Mouse (Mus musculus) lung, adult 2 months (tissue): Measurements from ENCODE around the gene Tpgs1.

Experiments used
- CTCF ChIP-seq: fragments of 200-500 bp; IDR thresholded peaks from 2 replicates; pipeline ENCODE4 v1.5.1; 2011; ENCODE audit warnings: mild to moderate bottlenecking, low read length, control low read depth; ENCODE audit not compliant: insufficient read depth
- POLR2A ChIP-seq: fragments of 200-500 bp; IDR thresholded peaks from 2 replicates; pipeline ENCODE4 v1.6.1; 2011; ENCODE audit warnings: low read depth, mild to moderate bottlenecking, control low read depth, low read length, borderline replicate concordance; ENCODE audit errors: extremely low read depth

DNA sequence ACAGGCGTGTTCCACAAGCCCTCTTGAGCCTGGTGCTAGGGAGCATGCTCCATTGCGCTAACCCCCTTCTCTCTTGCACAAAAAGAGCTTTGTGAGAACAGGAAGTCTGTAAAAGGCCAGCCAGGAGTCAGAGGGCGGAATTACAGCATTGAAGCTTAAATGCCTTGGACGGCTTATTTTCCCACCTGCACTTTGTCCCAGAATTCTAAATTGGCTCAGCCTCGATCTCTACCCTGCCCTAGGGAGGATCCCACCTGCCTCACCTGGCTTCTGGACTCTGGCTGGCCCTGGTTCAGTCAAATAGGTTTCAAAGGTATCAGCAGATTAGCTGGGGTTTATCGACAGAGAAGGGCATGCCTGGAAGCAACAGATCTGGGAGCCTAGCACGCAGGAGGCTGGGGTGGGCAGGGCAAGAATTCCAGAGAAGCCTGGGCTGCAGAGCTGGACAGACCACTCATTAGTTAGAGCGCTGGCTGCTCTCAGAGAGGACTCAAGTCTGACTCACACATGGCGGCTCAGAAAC, 27.0 kb downstream of the Tpgs1 start:
- TF ChIP-seq CTCF (no peak), POLR2A (no peak)
